Mouse (Mus musculus) spleen, adult 2 months (tissue): ENCODE results near the gene Phf14. TPM values are rescaled to one million over a fixed set of nuclear protein-coding genes. Genes with fewer than 3 reads are reported as not detected.

ENCODE experiments used
- DNase-seq, 2 experiments: peaks; one replicate each; pipeline versions ENCODE4 v3.0.0 to v3.0.0-alpha.2; 2012 to 2021; ENCODE audit warnings: low spot score in 2 of 2, low read depth in 1 of 2
- H3K27ac ChIP-seq: fragments of 200-500 bp; 2 replicates; pipeline ENCODE4 v1.5.1; 2012; ENCODE audit warnings: low read length, inconsistent platforms; ENCODE audit not compliant: insufficient read depth
- H3K27me3 ChIP-seq: fragments of 200-500 bp; 2 replicates; pipeline ENCODE4 v1.6.1; 2012; ENCODE audit warnings: mild to moderate bottlenecking, moderate library complexity, low read length, inconsistent platforms; ENCODE audit not compliant: control insufficient read depth, insufficient read depth
- H3K36me3 ChIP-seq: fragments of 200-500 bp; 2 replicates; pipeline ENCODE4 v1.6.1; 2012; ENCODE audit warnings: mild to moderate bottlenecking, low read length, inconsistent platforms; ENCODE audit not compliant: control insufficient read depth, insufficient read depth
- H3K4me1 ChIP-seq: fragments of 200-500 bp; 2 replicates; pipeline ENCODE4 v1.6.1; 2011; ENCODE audit warnings: inconsistent platforms; ENCODE audit not compliant: control insufficient read depth, insufficient read depth, insufficient read length
- H3K4me3 ChIP-seq: fragments of 200-500 bp; 2 replicates; pipeline ENCODE4 v1.5.1; 2011; ENCODE audit warnings: mild to moderate bottlenecking, inconsistent platforms; ENCODE audit not compliant: insufficient read depth, insufficient read length; ENCODE audit errors: extremely low read depth
- CTCF ChIP-seq: fragments of 200-500 bp; IDR thresholded peaks from 2 replicates; pipeline ENCODE4 v1.5.1; 2011; ENCODE audit warnings: mild to moderate bottlenecking, inconsistent platforms; ENCODE audit not compliant: insufficient read depth, insufficient read length, insufficient replicate concordance; ENCODE audit errors: extremely low read depth
- POLR2A ChIP-seq: fragments of 200-500 bp; IDR thresholded peaks from 2 replicates; pipeline ENCODE4 v1.6.1; 2011; ENCODE audit warnings: low read depth, low read length, inconsistent platforms
- WGBS: fragments of 180-500 bp; shearing (Covaris S2); methylation state at CpG from one replicate; pipeline ENCODE4 v1.1.7; 2018; 5-methylcytosine and 5-hydroxymethylcytosine counted together
- polyA plus RNA-seq: library from polyadenylated mRNA; depleted of rRNA; stranded (reverse); fragments of >200 nt; gene quantifications from 2 replicates; pipeline ENCODE4 v1.2.3, GENCODE M21; 2012; rRNA removed

Phf14 gene
- polyA plus RNA-seq, 1 experiment: 3.5 TPM

- TF ChIP-seq CTCF (no peak), POLR2A (no peak)
- H3K27ac ChIP-seq: no peak overlapping the region
- no peak overlapping the region for H3K4me3 ChIP-seq
- 37% methylated on average over 4 of the region's 4 CpGs for WGBS
- no peaks in the 10 kb centered on the region for H3K27me3 ChIP-seq
- H3K4me1 ChIP-seq: no peaks in the 10 kb centered on the region
- no peaks in the 10 kb centered on the region for H3K36me3 ChIP-seq
- DNase-seq: no peak
These were observed 219.7 kb downstream of the Phf14 start for GRCm38 (mm10) chr6:12127287-12127686.

Other genes with a start within 250 kb of the Phf14 start
- 131 and 132 TPM in 2 replicates for gene Ndufa4, start 312 bp upstream of the Phf14 start, polyA plus RNA-seq